Comparison of ENCODE assay signal across 8 mouse cellular contexts in the genomic region with DNA sequence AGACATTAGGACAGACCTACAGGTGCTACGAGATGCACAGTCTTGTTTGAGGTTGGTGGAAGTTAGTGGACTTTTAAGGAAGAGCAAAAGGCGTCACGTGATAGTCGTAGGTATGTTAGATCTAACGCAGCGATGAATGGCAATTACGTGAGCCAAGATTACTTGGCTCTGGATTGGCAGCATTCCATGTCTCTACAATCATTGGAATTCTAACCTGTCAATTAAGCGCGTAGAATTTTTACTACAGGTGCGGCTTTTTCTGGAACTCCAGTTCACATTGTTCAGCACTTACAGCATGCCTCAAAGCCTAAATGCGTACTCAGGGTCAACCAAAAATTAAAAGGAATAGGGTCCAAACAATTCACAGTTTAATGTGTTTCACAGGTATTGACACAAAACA. TPM values are rescaled to one million over a fixed set of nuclear protein-coding genes. Genes with fewer than 3 reads are reported as not detected.
DNase-seq lines count a peak whose midpoint lies in the region; ATAC-seq and TF ChIP-seq lines count a peak whose summit lies in the region.

No protein-coding gene starts in this region.

- H3K27ac ChIP-seq in intestine, embryonic 14.5 days (ENCODE audit: low read depth), result no peak overlapping the region
- peak overlapping the region; percentile 66 for H3K27ac ChIP-seq in stomach, embryonic 16.5 days (ENCODE audit: low read length)

- no peak for DNase-seq in intestine, embryonic 14.5 days (ENCODE audit: low spot score)
- DNase-seq in lung, adult 2 months, result peak; percentile 37
- DNase-seq in urinary bladder, postnatal 25 days (ENCODE audit: low spot score), result no peak
- DNase-seq in embryo, embryonic 10 days (ENCODE audit: low spot score), result no peak

- H3K4me3 ChIP-seq in megakaryocyte, embryonic 14.5 days (replicated peaks), result peak overlapping the region; percentile 93
- H3K4me3 ChIP-seq in intestine, embryonic 14.5 days (ENCODE audit: low read depth, low read length), result peak overlapping the region; percentile 86; the same call in 1 of the 2 replicates
- H3K4me3 ChIP-seq in lung, adult 2 months (replicated peaks; ENCODE audit: extremely low read depth, low read depth, low read length), result no peak overlapping the region
- peak overlapping the region; percentile 86 for H3K4me3 ChIP-seq in stomach, embryonic 16.5 days (replicated peaks; ENCODE audit: low read length)

- H3K9me3 ChIP-seq in megakaryocyte, embryonic 14.5 days, result no peaks in the 10 kb centered on the region
- no peaks in the 10 kb centered on the region for H3K9me3 ChIP-seq in intestine, embryonic 14.5 days (ENCODE audit: control insufficient read depth, low read length)
- H3K9me3 ChIP-seq in stomach, embryonic 16.5 days (replicated peaks; ENCODE audit: control insufficient read depth, low read length), result no peaks in the 10 kb centered on the region

- no peaks in the 10 kb centered on the region for H3K27me3 ChIP-seq in megakaryocyte, embryonic 14.5 days (replicated peaks)
- no peaks in the 10 kb centered on the region for H3K27me3 ChIP-seq in intestine, embryonic 14.5 days (replicated peaks; ENCODE audit: control insufficient read depth, insufficient read depth, low read length)
- no peaks in the 10 kb centered on the region for H3K27me3 ChIP-seq in stomach, embryonic 16.5 days (ENCODE audit: control insufficient read depth, insufficient read depth, low read length)

- 81% methylated on average over 11 of the region's 11 CpGs for WGBS in intestine, embryonic 14.5 days
- WGBS in lung, adult 2 months, result 67% methylated on average over 11 of the region's 11 CpGs
- 71% methylated on average over 11 of the region's 11 CpGs for WGBS in stomach, embryonic 16.5 days

- H3K4me1 ChIP-seq in megakaryocyte, embryonic 14.5 days, result peaks cover 21% of the 10 kb centered on the region
- no peaks in the 10 kb centered on the region for H3K4me1 ChIP-seq in intestine, embryonic 14.5 days (replicated peaks; ENCODE audit: control insufficient read depth, insufficient read depth, low read length)
- H3K4me1 ChIP-seq in lung, adult 2 months (ENCODE audit: control insufficient read depth, insufficient read depth, low read length), result peaks cover 5% of the 10 kb centered on the region
- H3K4me1 ChIP-seq in stomach, embryonic 16.5 days (ENCODE audit: control insufficient read depth, insufficient read depth, low read length), result peaks cover 3% of the 10 kb centered on the region; the same call in 1 of the 2 replicates

- peak overlapping the region; percentile 76 for H3K4me2 ChIP-seq in intestine, embryonic 14.5 days (ENCODE audit: low read length)
- H3K4me2 ChIP-seq in stomach, embryonic 16.5 days (ENCODE audit: low read depth, low read length), result peak overlapping the region; percentile 72

- TF ChIP-seq POLR2A in lung, adult 2 months (IDR thresholded peaks at IDR 0.05; ENCODE audit: borderline replicate concordance, extremely low read depth, low read depth, low read length), result no peak

- H3K9ac ChIP-seq in intestine, embryonic 14.5 days (ENCODE audit: low read length), result no peak overlapping the region
- no peak overlapping the region for H3K9ac ChIP-seq in stomach, embryonic 16.5 days (ENCODE audit: low read length)

- H3K36me3 ChIP-seq in megakaryocyte, embryonic 14.5 days (replicated peaks; ENCODE audit: low read length), result peaks cover 10% of the 10 kb centered on the region
- H3K36me3 ChIP-seq in intestine, embryonic 14.5 days (ENCODE audit: control insufficient read depth, insufficient read depth, low read length), result no peaks in the 10 kb centered on the region
- H3K36me3 ChIP-seq in stomach, embryonic 16.5 days (ENCODE audit: control insufficient read depth, insufficient read depth, low read length), result no peaks in the 10 kb centered on the region

- TF ChIP-seq CTCF in lung, adult 2 months (IDR thresholded peaks at IDR 0.05; ENCODE audit: insufficient read depth, low read length), result no peak

- ATAC-seq in megakaryocyte, adult 5-6 weeks (ENCODE audit: poor library complexity, severe bottlenecking), result no peak
- 0 out of 2 replicates have a peak, but pooled peaks have one; percentile 6 for ATAC-seq in intestine, embryonic 14.5 days (replicated peaks; ENCODE audit: low FRiP score, low TSS enrichment, low read depth)
- no peak for ATAC-seq in stomach, embryonic 16.5 days (ENCODE audit: insufficient read depth, low FRiP score)
- no peak for ATAC-seq in megakaryocyte progenitor cell, adult 5-6 weeks (replicated peaks; ENCODE audit: poor library complexity)

RNA-seq across cellular contexts. Expression of gene Diaph3, which starts 0.7 kb away (rescaled TPM):
- polyA plus RNA-seq in megakaryocyte, embryonic 14.5 days (2012; ENCODE audit: insufficient read depth, low replicate concordance), result 1.1 and 10.7 TPM in 2 replicates
- 33.8 and 35.7 TPM in 2 replicates for total RNA-seq in megakaryocyte, adult 5-6 weeks (2015)
- total RNA-seq in megakaryocyte, adult 5-6 weeks (2017), result 61.8 and 72.7 TPM in 2 replicates
- 13.5 and 13.9 TPM in 2 replicates for polyA plus RNA-seq in intestine, embryonic 14.5 days (2014; fragmentation: Nextera tagmentation; extraction: Ambion mirVana)
- polyA plus RNA-seq in lung, adult 2 months (2012; rRNA removed), result 0.28 and 0.65 TPM in 2 replicates
- polyA plus RNA-seq in stomach, embryonic 16.5 days (2015; fragmentation: Nextera tagmentation; extraction: Ambion mirVana), result 8.7 and 9.4 TPM in 2 replicates
- total RNA-seq in megakaryocyte progenitor cell, adult 5-6 weeks (2015), result 46.1 and 48.2 TPM in 2 replicates
- total RNA-seq in megakaryocyte progenitor cell, adult 5-6 weeks (2017), result 60.1 and 106 TPM in 2 replicates
